ENCODE assay signal across 22 mouse cellular contexts in the genomic region with DNA sequence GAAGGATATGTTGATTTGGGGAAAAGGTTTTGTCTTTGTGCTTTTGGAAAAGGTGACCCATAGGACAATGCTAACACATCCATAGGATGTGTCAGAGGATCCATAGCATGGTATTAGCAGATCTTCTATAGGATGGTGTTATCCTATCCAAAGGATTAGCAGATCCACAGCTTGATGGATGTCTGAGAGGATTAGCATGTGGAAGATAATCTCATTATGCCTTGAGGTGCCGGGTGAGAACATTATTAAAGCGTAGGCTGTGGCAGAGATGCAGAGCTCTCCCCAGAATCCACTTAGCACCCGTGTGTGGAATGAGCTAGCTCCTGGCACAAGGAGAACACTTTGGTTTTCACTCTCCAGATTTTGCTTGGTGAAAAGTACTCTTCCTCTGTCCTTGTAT. TPM values are rescaled to one million over a fixed set of nuclear protein-coding genes. Genes with fewer than 3 reads are reported as not detected.
"Had no signal": no experiment of that assay in that cellular context is flagged by ENCODE, and none has a peak within 500 bp of the region (broad histone marks: within the 10 kb centered on the region; RNA-seq: fewer than 3 reads in every experiment).

No protein-coding gene starts in this region.

- H3K36me3 ChIP-seq: limb, embryonic 10.5 days; limb, embryonic 13.5 days; liver, embryonic 12.5 days; liver, embryonic 15.5 days; lung, embryonic 15.5 days; midbrain, embryonic 12.5 days; neural tube, embryonic 12.5 days; neural tube, embryonic 15.5 days had no signal

- DNase-seq: kidney, adult 2 months; kidney, postnatal 25 days; layer of hippocampus, adult 9-11 months; liver; lung, adult 18-20 months; lung, postnatal 10 days; lung, postnatal 4 days; thymus, adult 2 months; thymus, postnatal 14 days; thymus, postnatal 4 days had no signal

- H3K27me3 ChIP-seq: limb, embryonic 13.5 days; liver, embryonic 15.5 days; lung, embryonic 15.5 days; neural tube, embryonic 12.5 days; neural tube, embryonic 15.5 days had no signal

- ATAC-seq: intestine, postnatal 0 days; liver, embryonic 12.5 days had no signal

- H3K9ac ChIP-seq: limb, embryonic 13.5 days; liver, embryonic 12.5 days; liver, embryonic 15.5 days; lung, embryonic 15.5 days; midbrain, embryonic 12.5 days; neural tube, embryonic 12.5 days; neural tube, embryonic 15.5 days had no signal

- H3K4me2 ChIP-seq: limb, embryonic 13.5 days; liver, embryonic 12.5 days; liver, embryonic 15.5 days; lung, embryonic 15.5 days; midbrain, embryonic 12.5 days; neural tube, embryonic 12.5 days; neural tube, embryonic 15.5 days had no signal

- H3K9me3 ChIP-seq: limb, embryonic 10.5 days; limb, embryonic 13.5 days; liver, embryonic 12.5 days; liver, embryonic 15.5 days; lung, embryonic 15.5 days; midbrain, embryonic 12.5 days; neural tube, embryonic 12.5 days; neural tube, embryonic 15.5 days had no signal

- H3K4me3 ChIP-seq: layer of hippocampus, adult 2 months; limb, embryonic 10.5 days; limb, embryonic 13.5 days; liver, embryonic 12.5 days; liver, embryonic 15.5 days; lung, embryonic 15.5 days; midbrain, embryonic 12.5 days; neural tube, embryonic 12.5 days; neural tube, embryonic 15.5 days had no signal

- H3K27ac ChIP-seq: kidney, postnatal 0 days; layer of hippocampus, adult 2 months; limb, embryonic 10.5 days; limb, embryonic 13.5 days; liver, embryonic 12.5 days; liver, embryonic 15.5 days; lung, embryonic 15.5 days; midbrain, embryonic 12.5 days; neural tube, embryonic 12.5 days; neural tube, embryonic 15.5 days had no signal

- H3K4me1 ChIP-seq: limb, embryonic 10.5 days; limb, embryonic 13.5 days; liver, embryonic 12.5 days; liver, embryonic 15.5 days; lung, embryonic 15.5 days; midbrain, embryonic 12.5 days; neural tube, embryonic 12.5 days; neural tube, embryonic 15.5 days had no signal

RNA-seq across cellular contexts. Expression of gene Myrip, which starts 13.3 kb away (rescaled TPM):
- total RNA-seq: megakaryocyte-erythroid progenitor cell, adult 5-6 weeks had no signal
- polyA plus RNA-seq: limb, embryonic 10.5 days had no signal
